9 mouse cellular contexts compared by ENCODE assay signal in the genomic region with DNA sequence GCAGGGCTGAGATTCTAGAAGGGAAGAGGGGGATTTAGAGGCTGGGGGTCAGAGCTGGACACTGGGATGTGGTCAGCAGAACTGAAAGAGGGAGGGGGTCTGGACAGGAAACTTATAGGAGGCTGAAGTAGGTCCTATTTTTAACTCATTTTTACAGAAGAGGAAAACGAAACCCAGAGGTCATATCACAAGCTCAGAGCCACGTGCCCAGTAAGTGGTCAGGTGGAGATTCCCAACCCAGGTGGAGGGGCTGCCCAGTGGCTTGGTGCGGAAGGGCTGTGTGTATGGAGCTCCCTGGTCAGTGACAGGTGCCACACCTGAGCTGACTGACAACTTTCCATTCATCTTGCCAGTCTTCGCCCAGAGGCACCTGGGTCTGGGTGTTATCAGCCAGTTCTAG. TPM values are rescaled to one million over a fixed set of nuclear protein-coding genes. Genes with fewer than 3 reads are reported as not detected.
DNase-seq lines count a peak whose midpoint lies in the region; ATAC-seq lines count a peak whose summit lies in the region.
"Had no signal": no experiment of that assay in that cellular context is flagged by ENCODE, and none has a peak within 500 bp of the region (broad histone marks: within the 10 kb centered on the region; RNA-seq: fewer than 3 reads in every experiment).

No protein-coding gene starts in this region.

- intact Hi-C loops in heart, postnatal 10 days (cut with DNase I) = no loop called here

- H3K36me3 ChIP-seq in heart, embryonic 13.5 days = peaks cover 8% of the 10 kb centered on the region
- H3K36me3 ChIP-seq in midbrain, embryonic 12.5 days = no peaks in the 10 kb centered on the region
- H3K36me3 ChIP-seq in midbrain, embryonic 10.5 days = no peaks in the 10 kb centered on the region
- H3K36me3 ChIP-seq in intestine, embryonic 16.5 days (ENCODE audit: control insufficient read depth, insufficient read depth, low read length) = no peaks in the 10 kb centered on the region
- H3K36me3 ChIP-seq in stomach, embryonic 14.5 days (ENCODE audit: control insufficient read depth, insufficient read depth, low read length) = peaks cover 3% of the 10 kb centered on the region; the same call in 1 of the 2 replicates

- no peak for DNase-seq in heart, postnatal 10 days
- no peak for DNase-seq in midbrain, embryonic 10.5 days (ENCODE audit: low spot score)
- no peak for DNase-seq in urinary bladder, postnatal 36 days (ENCODE audit: low spot score in 2 of 2)
- DNase-seq in adrenal gland, adult 8-10 months = no peak
- DNase-seq: cerebellum, adult 9-10 months had no signal

- 34% methylated on average over 4 of the region's 4 CpGs for WGBS in heart, embryonic 13.5 days
- 69% methylated on average over 4 of the region's 4 CpGs for WGBS in midbrain, embryonic 12.5 days
- WGBS in midbrain, embryonic 10.5 days = 80% methylated on average over 4 of the region's 4 CpGs
- 61% methylated on average over 4 of the region's 4 CpGs for WGBS in intestine, embryonic 16.5 days
- WGBS in stomach, embryonic 14.5 days = 70% methylated on average over 4 of the region's 4 CpGs

- H3K4me3 ChIP-seq in heart, embryonic 13.5 days = peak overlapping the region; percentile 76
- peak overlapping the region; percentile 50; the same call in 1 of the 2 replicates for H3K4me3 ChIP-seq in midbrain, embryonic 12.5 days
- H3K4me3 ChIP-seq in midbrain, embryonic 10.5 days = no peak overlapping the region
- H3K4me3 ChIP-seq in intestine, embryonic 16.5 days (ENCODE audit: low read length) = peak overlapping the region; percentile 69; the same call in 1 of the 2 replicates
- H3K4me3 ChIP-seq in stomach, embryonic 14.5 days (ENCODE audit: low read depth, low read length) = peak overlapping the region; percentile 65

- no peaks in the 10 kb centered on the region for H3K9me3 ChIP-seq in heart, embryonic 13.5 days
- H3K9me3 ChIP-seq in midbrain, embryonic 12.5 days = no peaks in the 10 kb centered on the region
- no peaks in the 10 kb centered on the region for H3K9me3 ChIP-seq in midbrain, embryonic 10.5 days (replicated peaks)
- no peaks in the 10 kb centered on the region for H3K9me3 ChIP-seq in intestine, embryonic 16.5 days (ENCODE audit: control insufficient read depth, low read length)
- H3K9me3 ChIP-seq in stomach, embryonic 14.5 days (ENCODE audit: control insufficient read depth, low read depth, low read length) = no peaks in the 10 kb centered on the region

- H3K27me3 ChIP-seq in heart, embryonic 13.5 days (replicated peaks) = 0 out of 2 replicates have a peak, but pooled peaks cover 3% of the 10 kb centered on the region
- no peaks in the 10 kb centered on the region for H3K27me3 ChIP-seq in midbrain, embryonic 12.5 days
- H3K27me3 ChIP-seq in midbrain, embryonic 10.5 days (ENCODE audit: low read depth, poor library complexity, severe bottlenecking) = peaks cover 12% of the 10 kb centered on the region
- H3K27me3 ChIP-seq in intestine, embryonic 16.5 days (replicated peaks; ENCODE audit: control insufficient read depth, insufficient read depth, low read length) = no peaks in the 10 kb centered on the region
- no peaks in the 10 kb centered on the region for H3K27me3 ChIP-seq in stomach, embryonic 14.5 days (ENCODE audit: control insufficient read depth, insufficient read depth, low read length)

- H3K9ac ChIP-seq in heart, embryonic 13.5 days = peak overlapping the region; percentile 86
- no peak overlapping the region for H3K9ac ChIP-seq in midbrain, embryonic 12.5 days (replicated peaks)
- H3K9ac ChIP-seq in intestine, embryonic 16.5 days (ENCODE audit: low read depth, low read length) = peak overlapping the region; percentile 70
- no peak overlapping the region for H3K9ac ChIP-seq in stomach, embryonic 14.5 days (replicated peaks; ENCODE audit: low read depth, low read length)

- ATAC-seq in heart, embryonic 13.5 days (ENCODE audit: extremely low read depth, insufficient number of reproducible peaks, low FRiP score, low TSS enrichment) = no peak
- no peak for ATAC-seq in midbrain, embryonic 12.5 days (ENCODE audit: low FRiP score, low read depth)
- ATAC-seq in intestine, embryonic 16.5 days = no peak
- no peak for ATAC-seq in stomach, embryonic 14.5 days (ENCODE audit: insufficient number of reproducible peaks, insufficient read depth, low FRiP score, low read depth)

- peak overlapping the region; percentile 91 for H3K4me2 ChIP-seq in heart, embryonic 13.5 days
- peak overlapping the region; percentile 83 for H3K4me2 ChIP-seq in midbrain, embryonic 12.5 days (replicated peaks)
- peak overlapping the region; percentile 68 for H3K4me2 ChIP-seq in intestine, embryonic 16.5 days (ENCODE audit: low read depth, low read length)
- peak overlapping the region; percentile 69 for H3K4me2 ChIP-seq in stomach, embryonic 14.5 days (replicated peaks; ENCODE audit: low read depth, low read length)

- peak overlapping the region; percentile 70 for H3K27ac ChIP-seq in heart, embryonic 13.5 days (replicated peaks)
- H3K27ac ChIP-seq in midbrain, embryonic 12.5 days (replicated peaks) = no peak overlapping the region
- no peak overlapping the region for H3K27ac ChIP-seq in midbrain, embryonic 10.5 days (replicated peaks)
- no peak overlapping the region for H3K27ac ChIP-seq in intestine, embryonic 16.5 days (ENCODE audit: low read length)
- H3K27ac ChIP-seq in stomach, embryonic 14.5 days (ENCODE audit: low read length) = no peak overlapping the region

- H3K4me1 ChIP-seq in heart, embryonic 13.5 days = peaks cover 57% of the 10 kb centered on the region
- peaks cover 29% of the 10 kb centered on the region for H3K4me1 ChIP-seq in midbrain, embryonic 12.5 days
- peaks cover 33% of the 10 kb centered on the region for H3K4me1 ChIP-seq in midbrain, embryonic 10.5 days
- H3K4me1 ChIP-seq in intestine, embryonic 16.5 days (ENCODE audit: control insufficient read depth, insufficient read depth, low read length) = peaks cover 38% of the 10 kb centered on the region
- H3K4me1 ChIP-seq in stomach, embryonic 14.5 days (ENCODE audit: control insufficient read depth, insufficient read depth, low read length) = peaks cover 19% of the 10 kb centered on the region

RNA-seq across cellular contexts. Expression of a gene that starts 1.5 kb away (rescaled TPM):
- polyA plus RNA-seq in heart, embryonic 13.5 days (2015; fragmentation: Nextera tagmentation; extraction: Ambion mirVana) = 47.3 and 48.6 TPM in 2 replicates
- 100 to 1,000 TPM; 113 to 139 TPM for total RNA-seq in heart, postnatal 10 days (2021)
- polyA plus RNA-seq in midbrain, embryonic 12.5 days (2016; fragmentation: Nextera tagmentation; extraction: Ambion mirVana) = 27.3 and 27.8 TPM in 2 replicates
- 16.5 and 21.6 TPM in 2 replicates for polyA plus RNA-seq in midbrain, embryonic 10.5 days (2016; fragmentation: Nextera tagmentation; extraction: Ambion mirVana)
- 48.8 and 58.1 TPM in 2 replicates for polyA plus RNA-seq in intestine, embryonic 16.5 days (2015; fragmentation: Nextera tagmentation; extraction: Ambion mirVana)
- 66.4 and 75.3 TPM in 2 replicates for polyA plus RNA-seq in stomach, embryonic 14.5 days (2014; fragmentation: Nextera tagmentation; extraction: Ambion mirVana)
- 10 to 100 TPM; 51.4 to 73.8 (median 64.5) TPM for total RNA-seq in adrenal gland, adult 8-10 months (2022)

RNA-seq across cellular contexts. Expression of a gene that starts 29.7 kb away (rescaled TPM):
- polyA plus RNA-seq in heart, embryonic 13.5 days (2015; fragmentation: Nextera tagmentation; extraction: Ambion mirVana) = 2.7 and 3.0 TPM in 2 replicates
- 1 to 10 TPM; 6.1 to 7.0 TPM for total RNA-seq in heart, postnatal 10 days (2021)
- 0.55 and 0.64 TPM in 2 replicates for polyA plus RNA-seq in midbrain, embryonic 12.5 days (2016; fragmentation: Nextera tagmentation; extraction: Ambion mirVana)
- 0.25 and 0.34 TPM in 2 replicates for polyA plus RNA-seq in midbrain, embryonic 10.5 days (2016; fragmentation: Nextera tagmentation; extraction: Ambion mirVana)
- polyA plus RNA-seq in intestine, embryonic 16.5 days (2015; fragmentation: Nextera tagmentation; extraction: Ambion mirVana) = 39.1 and 41.3 TPM in 2 replicates
- 32.0 and 34.1 TPM in 2 replicates for polyA plus RNA-seq in stomach, embryonic 14.5 days (2014; fragmentation: Nextera tagmentation; extraction: Ambion mirVana)
- total RNA-seq in adrenal gland, adult 8-10 months (2022) = 1 to 10 TPM; 2.3 to 4.2 (median 3.2) TPM

RNA-seq across cellular contexts. Expression of a gene that starts 32.4 kb away (rescaled TPM):
- polyA plus RNA-seq in heart, embryonic 13.5 days (2015; fragmentation: Nextera tagmentation; extraction: Ambion mirVana) = 38.1 and 38.8 TPM in 2 replicates
- 100 to 1,000 TPM; 117 to 119 TPM for total RNA-seq in heart, postnatal 10 days (2021)
- 70.0 and 80.5 TPM in 2 replicates for polyA plus RNA-seq in midbrain, embryonic 12.5 days (2016; fragmentation: Nextera tagmentation; extraction: Ambion mirVana)
- 55.2 and 61.8 TPM in 2 replicates for polyA plus RNA-seq in midbrain, embryonic 10.5 days (2016; fragmentation: Nextera tagmentation; extraction: Ambion mirVana)
- 33.9 and 35.7 TPM in 2 replicates for polyA plus RNA-seq in intestine, embryonic 16.5 days (2015; fragmentation: Nextera tagmentation; extraction: Ambion mirVana)
- 77.2 and 77.8 TPM in 2 replicates for polyA plus RNA-seq in stomach, embryonic 14.5 days (2014; fragmentation: Nextera tagmentation; extraction: Ambion mirVana)
- 100 to 1,000 TPM in 3 of 4 experiments, 10 to 100 TPM in 1; 97.0 to 132 (median 119) TPM for total RNA-seq in adrenal gland, adult 8-10 months (2022)

Comparison
In these comparisons a context has a peak if more than half of its experiments do, and no peak if none do; other contexts are left out.
1. H3K9ac ChIP-seq: peak in heart, embryonic 13.5 days (single experiment) and intestine, embryonic 16.5 days (single experiment); none in midbrain, embryonic 12.5 days (single experiment) and stomach, embryonic 14.5 days (single experiment).
2. Peak in every context shown above with its lines, with median percentiles within 50 percentile points of each other: H3K4me2 ChIP-seq.